Comparison of ENCODE assay signal across 25 mouse cellular contexts in the genomic region with DNA sequence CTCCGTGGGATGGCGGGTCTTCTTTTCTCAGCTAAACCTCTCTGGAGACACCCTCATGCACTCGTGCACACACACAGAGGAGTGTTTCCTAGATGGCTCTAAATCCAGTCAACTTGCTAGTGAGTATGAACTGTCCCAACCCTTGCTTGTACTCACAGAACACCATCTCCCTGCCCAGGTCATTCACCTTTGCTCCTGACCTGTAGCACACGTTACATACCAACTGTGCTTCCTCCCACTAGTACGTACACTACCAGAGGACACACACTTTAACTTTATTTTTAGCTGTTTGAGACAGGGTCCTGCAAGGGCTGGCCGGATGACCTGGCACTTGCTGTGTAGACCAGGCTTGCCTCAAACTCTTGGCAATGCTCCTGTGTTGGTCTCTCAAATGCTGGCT. TPM values are rescaled to one million over a fixed set of nuclear protein-coding genes. Genes with fewer than 3 reads are reported as not detected.
"Had no signal": no experiment of that assay in that cellular context is flagged by ENCODE, and none has a peak within 500 bp of the region (broad histone marks: within the 10 kb centered on the region; RNA-seq: fewer than 3 reads in every experiment).

No protein-coding gene starts in this region.

- H3K4me3 ChIP-seq: gastrocnemius, adult 2 months; liver, embryonic 13.5 days had no signal

- H3K9me3 ChIP-seq: heart, embryonic 10.5 days; liver, embryonic 13.5 days had no signal

- DNase-seq: gastrocnemius, adult 2 months; gastrocnemius, postnatal 10 days; gastrocnemius, postnatal 25 days; heart, adult 18-20 months; heart, postnatal 10 days; heart, postnatal 4 days; kidney, adult 18-20 months; kidney, adult 8-10 months; kidney, postnatal 10 days; kidney, postnatal 4 days; liver, embryonic 13.5 days had no signal

- H3K27ac ChIP-seq: gastrocnemius, adult 2 months; heart, embryonic 10.5 days; hindbrain, embryonic 12.5 days; hindbrain, embryonic 14.5 days; intestine, embryonic 15.5 days; layer of hippocampus, adult 2 months; left cerebral cortex, adult 2 months; limb, embryonic 13.5 days; liver, embryonic 13.5 days had no signal

- H3K36me3 ChIP-seq: heart, embryonic 10.5 days; heart, embryonic 12.5 days; hindbrain, embryonic 10.5 days; hindbrain, embryonic 12.5 days; intestine, embryonic 15.5 days; limb, embryonic 13.5 days; liver, embryonic 13.5 days had no signal

- H3K27me3 ChIP-seq: hindbrain, embryonic 12.5 days; intestine, embryonic 15.5 days; limb, embryonic 13.5 days had no signal

- ATAC-seq: inflammation-experienced regulatory T-cells, adult 6 months; intestine, embryonic 15.5 days had no signal

- H3K9ac ChIP-seq: hindbrain, embryonic 12.5 days; hindbrain, embryonic 14.5 days; intestine, embryonic 15.5 days; limb, embryonic 13.5 days; liver, embryonic 13.5 days had no signal

RNA-seq across cellular contexts. Expression of a gene that starts 1.3 kb away (rescaled TPM):
- total RNA-seq: granulocyte monocyte progenitor cell, adult 5-6 weeks; heart, postnatal 10 days; heart, postnatal 25 days; heart, postnatal 4 days had no signal
- polyA plus RNA-seq: inflammation-experienced regulatory T-cells, adult 6 months; liver, embryonic 13.5 days had no signal

RNA-seq across cellular contexts. Expression of a gene that starts 45.7 kb away (rescaled TPM):
- total RNA-seq: granulocyte monocyte progenitor cell, adult 5-6 weeks had no signal
- polyA plus RNA-seq: hindbrain, embryonic 10.5 days; hindbrain, embryonic 14.5 days; inflammation-experienced regulatory T-cells, adult 6 months; kidney, embryonic 14.5 days; limb, embryonic 11.5 days had no signal
